Mouse (Mus musculus) ES-Bruce4 (cell line): ENCODE results near the gene Dbil5.

Source experiments
- CTCF ChIP-seq: IDR thresholded peaks from one replicate; pipeline ENCODE4 v1.8.1; 2011; ENCODE audit warnings: low read depth, low read length
- EP300 ChIP-seq: IDR thresholded peaks from 2 replicates; pipeline ENCODE4 v1.6.1; 2011; ENCODE audit warnings: low read depth, low read length; ENCODE audit not compliant: insufficient read depth

- TF ChIP-seq CTCF (no peak), EP300 (no peak)
Measured at GRCm38 (mm10) chr11:76215011-76215410, 2.4 kb upstream of the Dbil5 start.
